Mouse (Mus musculus) intestine, postnatal 0 days (tissue): ENCODE measurements around the gene Tstd1. TPM values are rescaled to one million over a fixed set of nuclear protein-coding genes. Genes with fewer than 3 reads are reported as not detected.
A peak's percentile ranks its signal among the peaks of the same experiment; 100 is the strongest.

Source experiments
- ATAC-seq: fragments of 200-750 bp; cut with Nextera tagmentation; 2 replicates; pipeline ENCODE4 v1.8.0; 2017; ENCODE audit warnings: mild to moderate bottlenecking, moderate TSS enrichment, moderate library complexity
- H3K27ac ChIP-seq: fragments of 300-500 bp; sonication (generic); 2 replicates; pipeline ENCODE4 v1.5.1; 2014; ENCODE audit warnings: mild to moderate bottlenecking, low read depth, low read length, moderate library complexity
- H3K27me3 ChIP-seq: fragments of 300-500 bp; sonication (generic); replicated peaks from 2 replicates; pipeline ENCODE4 v1.6.1; 2014; ENCODE audit warnings: low read length, mixed read lengths; ENCODE audit not compliant: control insufficient read depth, insufficient read depth
- H3K36me3 ChIP-seq: fragments of 300-500 bp; sonication (generic); 2 replicates; pipeline ENCODE4 v1.6.1; 2014; ENCODE audit warnings: mild to moderate bottlenecking, moderate library complexity; ENCODE audit not compliant: control insufficient read depth, insufficient read depth
- H3K4me1 ChIP-seq: fragments of 300-500 bp; sonication (generic); replicated peaks from 2 replicates; pipeline ENCODE4 v1.6.1; 2014; ENCODE audit warnings: antibody characterized with exemption, low read length, mixed read lengths; ENCODE audit not compliant: control insufficient read depth, insufficient read depth
- H3K4me2 ChIP-seq: fragments of 300-500 bp; sonication (generic); replicated peaks from 2 replicates; pipeline ENCODE4 v1.6.1; 2014; ENCODE audit warnings: low read depth, mild to moderate bottlenecking, moderate library complexity
- H3K4me3 ChIP-seq: fragments of 300-500 bp; sonication (generic); 2 replicates; pipeline ENCODE4 v1.5.1; 2014; ENCODE audit warnings: low read depth, low read length
- H3K9ac ChIP-seq: fragments of 300-500 bp; sonication (generic); 2 replicates; pipeline ENCODE4 v1.6.1; 2014; ENCODE audit warnings: mild to moderate bottlenecking, low read depth, low read length
- H3K9me3 ChIP-seq: fragments of 300-500 bp; sonication (generic); 2 replicates; pipeline ENCODE4 v1.6.1; 2016; ENCODE audit warnings: mixed run types; ENCODE audit not compliant: control insufficient read depth
- CTCF ChIP-seq: sonication (generic); IDR thresholded peaks from 2 replicates; pipeline ENCODE4 v1.5.1; 2016; ENCODE audit warnings: low read depth, mild to moderate bottlenecking, control low read depth, antibody characterized with exemption, moderate library complexity
- WGBS: fragments of 180-500 bp; shearing (Covaris S2); extraction: QIAGEN DNeasy Blood & Tissue Kit; methylation state at CpG from one replicate; pipeline ENCODE4 v1.1.7; 2014; 5-methylcytosine and 5-hydroxymethylcytosine counted together
- polyA plus RNA-seq: library from polyadenylated mRNA; unstranded; fragments of >200 nt; fragmentation: Nextera tagmentation; extraction: Ambion mirVana; gene quantifications from 2 replicates; pipeline ENCODE4 v1.2.1, GENCODE M21; 2015

Gene Tstd1
- polyA plus RNA-seq, 1 experiment from 2014 or later: 1.7 TPM

DNA sequence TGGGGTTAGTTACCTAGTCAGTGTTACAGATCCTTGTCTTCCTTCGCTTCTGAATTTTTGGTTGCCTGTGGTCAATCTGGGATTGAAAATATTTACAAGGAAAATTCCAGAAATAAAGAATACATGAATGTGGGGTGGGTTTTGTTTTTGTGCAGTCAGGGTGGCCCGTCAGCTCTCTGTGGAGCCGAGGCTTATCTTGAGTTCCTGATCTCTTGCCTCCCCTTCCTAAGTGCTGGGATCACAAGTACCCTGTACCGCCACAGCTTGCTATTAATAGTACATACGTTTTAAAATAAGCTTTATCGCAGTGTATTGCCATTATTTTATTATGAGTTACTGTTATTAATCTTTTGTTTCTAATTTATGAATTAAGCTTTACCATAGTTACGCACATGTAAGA, 28.2 kb downstream of the Tstd1 start:
- no peaks in the 10 kb centered on the region for H3K27me3 ChIP-seq
- ATAC-seq: no peak
- 52% methylated on average over 7 of the region's 7 CpGs for WGBS

DNA sequence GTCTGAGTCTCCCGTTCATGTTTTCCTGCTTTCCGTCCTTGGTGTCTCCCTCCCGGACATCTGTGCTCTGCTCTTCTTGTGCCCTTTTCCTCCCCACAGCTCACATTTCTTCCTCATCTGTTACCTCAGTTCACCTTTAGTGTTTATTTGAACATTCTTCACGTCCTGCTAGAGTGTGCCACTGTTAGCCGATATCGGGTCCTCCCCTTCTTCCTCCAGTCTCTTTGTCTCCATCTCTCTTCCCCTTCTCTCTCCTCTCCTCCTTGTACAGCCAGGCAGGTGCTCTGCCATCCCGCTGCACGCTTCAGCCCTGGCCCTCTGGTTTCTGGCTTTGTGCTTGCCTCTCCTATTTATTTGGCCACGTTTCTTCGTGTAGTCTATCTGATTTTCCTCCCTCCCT, 29.0 kb downstream of the Tstd1 start:
- H3K4me2 ChIP-seq: no peak overlapping the region
- no peaks in the 10 kb centered on the region for H3K27me3 ChIP-seq
- no peak overlapping the region for H3K27ac ChIP-seq
- H3K9me3 ChIP-seq: no peaks in the 10 kb centered on the region
- no peak for ATAC-seq
- no peak overlapping the region for H3K9ac ChIP-seq
- WGBS: 23% methylated on average over 10 of the region's 10 CpGs
- no peak for TF ChIP-seq CTCF
- no peaks in the 10 kb centered on the region for H3K36me3 ChIP-seq
- H3K4me3 ChIP-seq: no peak overlapping the region
- no peaks in the 10 kb centered on the region for H3K4me1 ChIP-seq

More for the DNA sequence above, 28.2 kb downstream of the Tstd1 start:
- no peak overlapping the region for H3K4me2 ChIP-seq
- no peak overlapping the region for H3K9ac ChIP-seq
- H3K27ac ChIP-seq: no peak overlapping the region
- no peak overlapping the region for H3K4me3 ChIP-seq
- TF ChIP-seq CTCF: no peak
- no peaks in the 10 kb centered on the region for H3K36me3 ChIP-seq
- no peaks in the 10 kb centered on the region for H3K9me3 ChIP-seq
- H3K4me1 ChIP-seq: 0 out of 2 replicates have a peak, but pooled peaks cover 4% of the 10 kb centered on the region

DNA sequence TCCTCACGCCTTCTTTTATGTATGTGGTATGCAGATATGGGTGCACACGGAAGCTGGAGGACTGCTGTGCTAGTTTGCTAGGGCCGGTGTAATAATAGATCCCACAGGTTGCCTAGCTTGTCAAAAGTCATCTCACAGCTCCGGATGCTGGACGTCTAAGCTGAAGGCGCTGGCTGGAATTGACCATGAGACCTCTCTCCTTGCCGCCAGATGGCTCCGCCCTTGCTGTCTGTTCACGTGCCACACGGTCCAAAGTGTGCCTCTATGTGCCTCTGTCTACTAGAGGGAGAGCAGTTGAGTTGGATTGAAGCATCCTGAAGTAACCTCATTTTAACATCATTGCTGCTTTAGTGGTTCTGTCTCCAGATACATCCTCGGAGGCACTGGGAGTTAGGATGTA, 31.4 kb downstream of the Tstd1 start:
- H3K4me3 ChIP-seq: no peak overlapping the region
- ATAC-seq: peak; percentile 48; the same call in 1 of the 2 replicates
- no peak for TF ChIP-seq CTCF
- no peak overlapping the region for H3K9ac ChIP-seq
- no peaks in the 10 kb centered on the region for H3K9me3 ChIP-seq
- no peaks in the 10 kb centered on the region for H3K36me3 ChIP-seq
- no peak overlapping the region for H3K27ac ChIP-seq
- H3K4me2 ChIP-seq: no peak overlapping the region
- no peaks in the 10 kb centered on the region for H3K4me1 ChIP-seq
- WGBS: 64% methylated on average over 11 of the region's 11 CpGs
- H3K27me3 ChIP-seq: no peaks in the 10 kb centered on the region

DNA sequence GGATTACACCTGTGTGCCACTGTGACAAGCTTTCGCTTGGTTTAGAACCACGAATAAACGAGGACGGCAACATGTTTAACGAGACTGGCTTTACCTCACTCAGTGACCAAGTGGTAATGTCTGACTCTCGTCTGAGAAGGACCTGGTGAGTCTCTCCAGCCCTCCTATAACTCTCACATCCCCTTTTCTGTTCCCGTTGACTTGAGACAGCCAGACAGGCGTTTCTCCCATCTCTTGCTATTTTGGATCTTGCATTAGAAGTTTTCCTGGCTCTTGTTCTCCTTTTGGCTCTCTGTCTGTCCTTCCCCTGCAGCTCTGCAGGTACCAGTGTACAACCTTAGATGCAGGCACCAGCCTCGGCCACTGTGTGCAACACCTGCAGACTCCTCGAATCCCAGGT, 32.3 kb downstream of the Tstd1 start:
- Histone ChIP-seq H3K4me2 (no peak overlapping the region), H3K36me3 (no peaks in the 10 kb centered on the region), H3K4me3 (no peak overlapping the region), H3K9me3 (no peaks in the 10 kb centered on the region), H3K27me3 (no peaks in the 10 kb centered on the region), H3K27ac (no peak overlapping the region), H3K9ac (no peak overlapping the region), H3K4me1 (no peaks in the 10 kb centered on the region)
- no peak for ATAC-seq
- no peak for TF ChIP-seq CTCF
- 69% methylated on average over 10 of the region's 10 CpGs for WGBS

DNA sequence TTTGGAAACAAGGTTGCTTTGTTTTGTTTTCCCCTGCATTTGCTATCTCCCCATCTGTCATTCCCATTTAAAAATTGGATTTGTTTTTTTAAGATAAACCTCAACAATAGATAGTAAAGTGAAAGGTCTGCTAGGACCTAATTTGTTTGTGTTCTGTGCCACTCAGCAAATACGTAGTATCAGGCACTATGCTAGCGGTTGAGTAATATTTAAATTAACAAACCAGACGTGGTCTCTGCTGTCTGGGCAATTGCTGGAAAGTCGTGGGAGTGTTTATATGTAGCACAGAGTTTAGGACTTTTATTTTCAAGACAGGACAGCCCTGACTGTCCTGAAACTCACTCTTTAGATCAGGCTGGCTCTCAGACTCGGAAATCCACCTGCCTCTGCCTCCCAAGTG, 33.9 kb downstream of the Tstd1 start:
- Histone ChIP-seq H3K4me2 (no peak overlapping the region), H3K9ac (no peak overlapping the region), H3K27me3 (no peaks in the 10 kb centered on the region), H3K4me3 (no peak overlapping the region), H3K4me1 (no peaks in the 10 kb centered on the region), H3K36me3 (no peaks in the 10 kb centered on the region), H3K9me3 (no peaks in the 10 kb centered on the region), H3K27ac (no peak overlapping the region)
- ATAC-seq: no peak
- TF ChIP-seq CTCF: no peak
- WGBS: 47% methylated on average over 5 of the region's 5 CpGs

DNA sequence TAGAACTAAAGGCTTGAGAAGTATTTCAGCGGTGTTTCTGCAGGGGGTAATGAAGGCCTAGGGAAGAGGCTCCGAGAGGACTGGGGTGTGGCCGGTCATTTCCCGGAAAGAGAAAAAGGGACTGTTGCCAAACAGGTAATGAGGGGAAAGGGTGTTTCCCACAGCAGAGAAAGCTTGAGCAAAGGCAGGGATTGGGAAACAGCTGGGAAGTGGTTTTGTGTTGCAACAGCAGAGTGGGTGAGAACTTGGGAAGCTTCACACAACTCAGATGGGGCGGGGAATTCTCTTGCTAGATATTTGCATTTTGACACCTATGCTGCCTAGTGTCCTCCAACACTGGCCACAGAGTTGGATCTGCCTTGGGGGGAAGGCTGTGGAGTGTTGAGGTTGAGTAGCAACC, 34.3 kb downstream of the Tstd1 start:
- TF ChIP-seq CTCF: no peak
- Histone ChIP-seq H3K27me3 (no peaks in the 10 kb centered on the region), H3K36me3 (no peaks in the 10 kb centered on the region), H3K9me3 (no peaks in the 10 kb centered on the region), H3K4me3 (no peak overlapping the region), H3K4me1 (no peaks in the 10 kb centered on the region), H3K9ac (no peak overlapping the region), H3K4me2 (no peak overlapping the region), H3K27ac (no peak overlapping the region)
- WGBS: 61% methylated on average over 5 of the region's 5 CpGs
- peak; percentile 24; the same call in 1 of the 2 replicates for ATAC-seq

DNA sequence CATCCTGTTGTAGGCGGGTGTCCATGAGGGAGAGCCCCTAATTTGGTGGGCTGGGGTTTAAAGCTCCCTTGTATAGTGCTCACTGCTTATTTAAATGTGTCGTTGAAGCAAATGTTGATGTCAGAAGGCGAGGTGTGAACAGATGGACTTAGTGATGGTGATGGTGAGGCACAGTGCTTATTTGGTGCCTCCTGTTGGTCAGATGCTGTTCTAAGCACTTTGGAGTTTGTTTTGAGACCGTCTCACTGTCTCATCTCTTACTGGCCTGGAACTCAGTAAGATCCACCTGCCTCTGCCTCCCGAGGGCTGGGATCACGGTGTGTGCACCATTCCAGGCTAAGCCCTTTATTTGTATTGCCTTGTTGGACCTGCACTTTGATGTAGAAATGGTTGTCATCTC, 36.3 kb downstream of the Tstd1 start:
- 78% methylated on average over 6 of the region's 6 CpGs for WGBS

More for the DNA sequence above, 36.3 kb downstream of the Tstd1 start:
- Histone ChIP-seq H3K4me1 (no peaks in the 10 kb centered on the region), H3K9ac (no peak overlapping the region), H3K4me3 (no peak overlapping the region), H3K4me2 (no peak overlapping the region), H3K36me3 (no peaks in the 10 kb centered on the region), H3K27me3 (no peaks in the 10 kb centered on the region), H3K27ac (no peak overlapping the region), H3K9me3 (no peaks in the 10 kb centered on the region)
- peak; percentile 42 for TF ChIP-seq CTCF
- ATAC-seq: no peak
